Comparison of ENCODE assay signal across 8 mouse cellular contexts in the genomic region with DNA sequence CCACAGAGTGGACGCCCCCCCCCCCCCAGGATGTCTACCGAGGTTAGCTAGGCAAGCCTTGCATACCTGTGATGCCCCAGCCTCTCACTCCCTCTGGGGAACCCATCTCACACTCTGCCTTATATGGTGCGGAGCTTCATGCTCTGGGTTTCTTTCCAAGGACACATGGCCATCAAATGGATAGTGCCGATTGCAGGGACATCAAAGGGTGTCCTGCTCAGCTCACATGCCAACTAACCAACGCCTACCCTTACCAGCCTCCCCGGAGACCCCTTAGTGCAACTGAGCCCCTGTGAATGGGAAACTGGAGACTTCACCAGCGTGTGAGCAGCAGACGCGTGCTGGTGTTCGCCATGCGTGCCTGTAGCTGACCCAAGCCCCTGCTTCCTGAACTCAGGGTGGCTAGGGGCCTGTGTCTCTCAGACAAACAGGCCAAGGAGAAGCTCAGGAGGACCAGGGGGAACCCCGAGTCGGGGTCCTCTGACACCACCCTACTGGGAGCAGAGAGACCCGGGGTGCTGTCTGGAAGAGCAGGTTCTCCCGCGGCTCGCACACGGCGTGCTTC. TPM values are rescaled to one million over a fixed set of nuclear protein-coding genes. Genes with fewer than 3 reads are reported as not detected.
DNase-seq lines count a peak whose midpoint lies in the region; ATAC-seq and TF ChIP-seq lines count a peak whose summit lies in the region.

No protein-coding gene starts in this region.

- DNase-seq in heart, embryonic 10.5 days (ENCODE audit: low spot score), result no peak
- DNase-seq in heart, postnatal 14 days, result no peak
- peak; percentile 25 for DNase-seq in CD4-positive helper T cell, adult 2 months (ENCODE audit: low read depth, low spot score)
- peak; percentile 65 for DNase-seq in embryo, embryonic 9.5 days (ENCODE audit: extremely low spot score)
- DNase-seq in hindbrain, postnatal 0 days (ENCODE audit: low spot score), result peak; percentile 35
- DNase-seq in neural tube, embryonic 10.5 days (ENCODE audit: extremely low spot score, low spot score), result peak; percentile 69
- no peak for DNase-seq in spleen, postnatal 10 days (ENCODE audit: low spot score in 2 of 2)
- no peak for DNase-seq in ovary, adult 18-20 months (ENCODE audit: low spot score)

- intact Hi-C loops in heart, postnatal 14 days (cut with DNase I), result loop anchor here (2.0 kb wide), 1 partner anchor 155 kb away; no protein-coding TSS in a partner anchor

- peak; percentile 33 for ATAC-seq in hindbrain, postnatal 0 days

- H3K9me3 ChIP-seq in heart, embryonic 10.5 days, result no peaks in the 10 kb centered on the region
- no peaks in the 10 kb centered on the region for H3K9me3 ChIP-seq in hindbrain, postnatal 0 days (ENCODE audit: low read length)

- peak overlapping the region; percentile 92 for H3K4me2 ChIP-seq in hindbrain, postnatal 0 days (ENCODE audit: low read depth, low read length)

- WGBS in heart, embryonic 10.5 days, result 8% methylated on average over 19 of the region's 19 CpGs
- 4% methylated on average over 16 of the region's 19 CpGs for WGBS in hindbrain, postnatal 0 days

- peak overlapping the region; percentile 94 for H3K27ac ChIP-seq in heart, embryonic 10.5 days
- peak overlapping the region; percentile 83 for H3K27ac ChIP-seq in hindbrain, postnatal 0 days

- H3K9ac ChIP-seq in hindbrain, postnatal 0 days (replicated peaks; ENCODE audit: low read length), result peak overlapping the region; percentile 92

- peaks cover 30% of the 10 kb centered on the region for H3K4me1 ChIP-seq in heart, embryonic 10.5 days
- H3K4me1 ChIP-seq in hindbrain, postnatal 0 days (ENCODE audit: insufficient read depth, low read length), result peaks cover 23% of the 10 kb centered on the region

- H3K27me3 ChIP-seq in heart, embryonic 10.5 days (ENCODE audit: insufficient read depth, poor library complexity, severe bottlenecking), result peaks cover 30% of the 10 kb centered on the region
- H3K27me3 ChIP-seq in hindbrain, postnatal 0 days (ENCODE audit: insufficient read depth, low read length), result no peaks in the 10 kb centered on the region

- peak overlapping the region; percentile 97 for H3K4me3 ChIP-seq in heart, embryonic 10.5 days
- H3K4me3 ChIP-seq in hindbrain, postnatal 0 days (ENCODE audit: low read length), result peak overlapping the region; percentile 88

- no peaks in the 10 kb centered on the region for H3K36me3 ChIP-seq in heart, embryonic 10.5 days
- no peaks in the 10 kb centered on the region for H3K36me3 ChIP-seq in hindbrain, postnatal 0 days (ENCODE audit: insufficient read depth, low read length)

- TF ChIP-seq CTCF in hindbrain, postnatal 0 days (IDR thresholded peaks at IDR 0.05; ENCODE audit: low read depth), result no peak

RNA-seq across cellular contexts. Expression of gene Sdc3, which starts 0.4 kb away (rescaled TPM):
- 19.0 and 21.6 TPM in 2 replicates for polyA plus RNA-seq in heart, embryonic 10.5 days (2016; fragmentation: Nextera tagmentation; extraction: Ambion mirVana)
- total RNA-seq in heart, postnatal 14 days (2021), result 10 to 100 TPM; 43.0 to 50.6 TPM
- total RNA-seq in hindbrain, postnatal 0 days (2014; rRNA removed), result 587 and 649 TPM in 2 replicates
- 150 and 180 TPM in 2 replicates for polyA plus RNA-seq in hindbrain, postnatal 0 days (2015; fragmentation: Nextera tagmentation; extraction: Ambion mirVana)

Comparison
In these comparisons a context has a peak if more than half of its experiments do, and no peak if none do; other contexts are left out.
1. DNase-seq: peak in CD4-positive helper T cell, adult 2 months (single experiment), embryo, embryonic 9.5 days (single experiment), hindbrain, postnatal 0 days (single experiment) and neural tube, embryonic 10.5 days (single experiment); none in heart, embryonic 10.5 days (single experiment), heart, postnatal 14 days (0 of 2), spleen, postnatal 10 days (0 of 2) and ovary, adult 18-20 months (single experiment).
2. RNA of gene Sdc3, which starts 0.4 kb away (total RNA-seq): 587 to 649 TPM in hindbrain, postnatal 0 days; 43.0 to 50.6 TPM in heart, postnatal 14 days; every median in the first group is over 10 times any median in the second.